Mouse (Mus musculus) spleen, adult 12 weeks (tissue): ENCODE data around the gene Tnfrsf11a.
A peak's percentile ranks its signal among the peaks of the same experiment; 100 is the strongest.
"Not testable (repeated sequence)": the region's sequence is repeated elsewhere in the genome, so short reads cannot be mapped to it uniquely, and the experiment has no call there.

ENCODE experiments used
- DNase-seq: peaks from one replicate; pipeline ENCODE4 v3.0.0; 2022; ENCODE audit warnings: low spot score

Gene Tnfrsf11a

GRCm38 (mm10) chr1:105780457-105781364, at the start of gene Tnfrsf11a:
Gene Tnfrsf11a, plus strand, starts transcription at chr1:105780718.
- DNase-seq: peak; percentile 14

DNA sequence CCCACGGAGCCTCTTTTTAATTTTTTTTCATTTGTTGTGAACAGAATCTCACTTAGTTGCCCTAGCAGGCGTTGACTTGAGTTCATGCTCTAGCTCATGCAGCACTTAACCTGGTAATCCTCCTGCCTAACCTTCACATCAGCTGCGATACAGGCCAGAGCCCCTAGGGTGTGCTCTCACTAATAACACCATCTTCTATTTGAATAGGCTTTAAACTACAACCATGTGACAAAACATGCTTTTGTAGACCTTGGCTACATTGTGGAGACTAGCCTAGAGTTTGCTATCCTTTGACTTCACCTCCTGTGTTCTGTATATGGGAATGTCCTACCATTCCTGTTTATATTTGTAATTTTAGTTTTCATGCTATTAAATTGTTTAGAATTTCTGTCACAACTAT, 45.2 kb upstream of the Tnfrsf11a start:
- DNase-seq: no peak

- DNase-seq: no peak
These were observed 42.2 kb upstream of the Tnfrsf11a start for GRCm38 (mm10) chr1:105738334-105738733.

DNA sequence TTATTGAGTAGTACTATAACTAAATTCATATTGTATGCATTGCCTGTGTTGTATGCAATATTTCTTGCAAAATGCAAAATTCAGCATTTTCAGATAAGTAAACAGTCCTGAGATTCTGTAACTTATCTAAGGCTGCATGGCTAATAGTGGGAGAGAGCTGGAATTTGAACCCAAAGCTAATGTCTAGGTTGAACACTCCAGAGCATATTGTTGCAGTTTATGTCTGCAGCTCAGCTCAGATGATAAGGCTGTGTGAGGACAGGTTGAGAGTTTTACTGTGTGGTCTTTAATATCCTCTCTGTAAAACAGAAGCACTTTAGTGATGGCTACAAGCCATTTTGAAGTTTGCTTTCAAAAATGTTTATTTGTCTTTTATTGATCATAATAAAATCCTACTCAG, 41.0 kb upstream of the Tnfrsf11a start:
- no peak for DNase-seq

DNA sequence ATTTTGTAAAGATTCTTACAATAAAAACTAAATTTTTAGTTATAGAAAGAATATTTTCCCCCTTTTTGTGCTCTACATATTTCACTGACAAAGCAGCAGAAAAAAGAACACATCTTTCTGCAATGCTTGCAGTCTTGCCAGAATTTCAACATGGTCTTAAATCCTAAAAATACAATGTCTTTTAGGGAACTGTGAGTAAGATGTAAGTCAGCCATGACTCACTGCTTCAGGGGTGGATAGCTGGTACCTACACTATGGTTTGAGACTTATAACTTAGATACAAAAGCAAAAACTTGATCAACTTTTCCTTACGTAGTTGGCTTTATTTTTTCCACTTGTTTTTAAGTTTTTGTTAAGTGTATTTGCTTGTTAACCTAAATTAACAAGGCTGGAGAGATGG, 38.0 kb upstream of the Tnfrsf11a start:
- no peak for DNase-seq

GRCm38 (mm10) chr1:105746444-105746843, 34.1 kb upstream of the Tnfrsf11a start:
- DNase-seq: no peak

DNA sequence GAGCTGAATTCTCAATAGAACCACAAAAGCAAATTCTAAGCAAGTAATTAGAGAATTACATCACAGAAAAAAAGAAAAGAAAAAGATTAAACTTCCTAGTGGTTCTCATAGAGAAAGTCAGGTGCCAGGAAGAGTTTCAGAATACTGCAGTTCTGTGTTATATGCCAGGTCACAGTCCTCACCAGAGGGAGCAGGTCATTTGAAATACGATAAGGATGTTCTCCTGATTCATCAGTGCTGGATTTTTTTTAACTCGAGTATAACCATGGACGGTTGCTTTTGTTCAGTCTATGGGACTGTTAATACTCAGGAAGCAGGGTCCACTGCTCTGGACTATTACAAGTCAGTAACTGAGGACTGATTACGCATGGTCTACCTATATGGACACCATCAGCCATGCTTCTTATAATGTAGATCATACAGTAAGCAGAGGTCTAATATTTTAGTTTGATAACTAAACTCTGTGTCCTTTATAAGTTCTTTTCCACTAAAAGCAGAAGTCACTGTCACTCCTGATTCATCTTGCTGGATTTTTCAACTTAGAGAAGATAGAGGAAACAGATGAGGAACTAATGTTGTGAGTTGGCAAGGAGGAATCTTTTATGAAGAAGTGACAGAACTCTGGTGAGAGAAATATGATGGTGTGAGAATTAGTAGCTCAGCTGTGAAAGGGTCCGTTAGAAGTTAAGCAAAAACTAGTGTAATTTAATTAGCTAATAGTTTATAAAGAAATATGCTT, 33.5 kb upstream of the Tnfrsf11a start:
- DNase-seq: no peak

DNA sequence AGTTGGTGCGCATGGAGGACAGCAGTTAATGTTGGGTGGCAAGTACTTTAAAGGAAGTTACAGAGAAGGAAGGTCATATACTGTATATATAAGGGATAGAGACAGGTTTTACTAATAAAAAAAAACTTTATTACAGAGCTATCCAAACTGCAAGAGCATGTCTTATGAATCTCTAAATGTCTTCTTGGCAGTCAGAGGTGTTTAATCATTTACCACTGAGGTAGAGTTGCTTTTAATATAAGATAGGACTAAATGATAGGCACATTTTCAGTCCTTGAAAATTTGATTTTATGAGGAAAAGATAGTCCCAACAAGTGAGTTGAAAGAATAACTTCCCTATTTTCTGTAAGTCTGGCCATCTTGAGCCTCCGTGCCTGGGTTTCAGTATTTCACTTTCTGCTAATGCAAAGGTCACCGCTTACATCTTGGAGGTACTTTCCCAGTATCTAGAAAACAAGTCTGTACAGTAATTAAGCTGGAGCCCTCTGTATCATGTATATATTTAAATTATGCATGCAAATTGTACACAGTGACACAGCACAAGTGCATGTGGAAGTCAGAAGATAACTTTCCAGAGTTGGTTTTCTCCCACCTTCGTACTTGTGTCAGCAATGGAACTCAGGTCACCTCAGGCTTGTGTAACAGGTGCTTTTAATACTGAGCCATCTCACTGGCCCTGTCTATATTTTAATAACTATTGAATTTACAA, 32.3 kb upstream of the Tnfrsf11a start:
- no peak for DNase-seq

DNA sequence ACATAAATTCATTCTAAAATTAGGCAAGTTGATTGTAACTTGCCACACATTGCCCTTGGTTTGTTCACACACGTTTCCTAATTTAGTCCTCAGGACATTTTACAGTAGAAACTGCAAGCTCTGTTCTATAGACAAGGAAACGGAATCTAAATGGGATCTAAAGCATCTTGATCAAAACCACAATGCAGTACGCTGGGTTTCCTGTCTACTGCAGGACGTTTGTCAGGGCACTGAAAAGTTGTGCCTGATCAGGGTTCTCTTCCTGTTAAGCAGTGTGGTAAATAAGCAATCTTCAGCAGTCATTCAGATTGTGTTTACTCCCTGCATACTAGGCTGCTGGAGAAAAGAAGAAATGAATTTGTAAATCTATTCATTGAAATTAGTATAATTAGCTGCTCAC, 28.3 kb upstream of the Tnfrsf11a start:
- DNase-seq: no peak

DNA sequence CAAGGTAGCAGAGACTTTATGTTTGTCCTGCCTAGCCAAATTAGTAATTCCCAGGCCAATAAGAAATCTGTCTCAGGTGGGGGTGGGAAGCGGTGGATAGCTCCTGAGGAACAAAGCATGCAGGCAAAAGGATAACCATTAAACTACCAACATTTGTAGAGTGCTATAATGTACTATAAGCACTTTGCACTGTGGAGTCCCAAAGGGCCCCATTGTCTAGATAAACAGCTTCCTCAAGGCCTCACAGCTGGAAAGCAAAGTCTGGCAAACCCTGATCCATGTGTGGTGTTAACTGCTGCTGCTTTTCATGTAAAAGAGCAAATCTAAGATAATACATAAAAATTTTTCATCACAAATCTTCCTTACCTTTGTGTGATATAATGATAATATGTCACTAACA, 27.6 kb upstream of the Tnfrsf11a start:
- DNase-seq: no peak

GRCm38 (mm10) chr1:105758798-105759197, 21.7 kb upstream of the Tnfrsf11a start:
- DNase-seq: no peak

GRCm38 (mm10) chr1:105759422-105760165, 20.9 kb upstream of the Tnfrsf11a start:
- DNase-seq: no peak

GRCm38 (mm10) chr1:105765586-105765985, 14.9 kb upstream of the Tnfrsf11a start:
- DNase-seq: no peak

- DNase-seq: not testable (repeated sequence)
These were observed 14.4 kb upstream of the Tnfrsf11a start for GRCm38 (mm10) chr1:105766099-105766498.

- DNase-seq: no peak
These were observed 12.1 kb upstream of the Tnfrsf11a start for GRCm38 (mm10) chr1:105768397-105768796.

- no peak for DNase-seq
These were observed 9.8 kb upstream of the Tnfrsf11a start for GRCm38 (mm10) chr1:105770685-105771084.

- no peak for DNase-seq
These were observed 4.1 kb upstream of the Tnfrsf11a start for GRCm38 (mm10) chr1:105776426-105776825.

DNA sequence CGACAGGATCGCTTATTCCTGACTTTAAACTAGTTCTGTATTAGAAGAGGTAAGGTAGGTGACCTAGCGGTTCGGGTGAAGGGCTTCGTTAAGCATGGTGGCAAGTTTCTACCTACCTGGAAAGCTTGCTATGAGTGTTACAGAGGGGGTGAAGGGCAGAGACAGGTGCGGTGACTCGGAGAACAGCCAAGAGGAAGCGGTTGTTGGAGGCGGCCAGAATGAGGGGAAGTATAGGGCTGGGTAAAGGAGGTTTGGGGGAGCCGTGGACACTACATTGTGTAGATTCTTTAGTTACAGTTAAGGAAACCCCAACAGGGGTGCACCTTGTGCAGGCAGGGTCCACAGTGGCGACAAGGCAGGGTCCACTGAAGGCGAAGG, 450 bp upstream of the Tnfrsf11a start:
- DNase-seq: no peak

DNA sequence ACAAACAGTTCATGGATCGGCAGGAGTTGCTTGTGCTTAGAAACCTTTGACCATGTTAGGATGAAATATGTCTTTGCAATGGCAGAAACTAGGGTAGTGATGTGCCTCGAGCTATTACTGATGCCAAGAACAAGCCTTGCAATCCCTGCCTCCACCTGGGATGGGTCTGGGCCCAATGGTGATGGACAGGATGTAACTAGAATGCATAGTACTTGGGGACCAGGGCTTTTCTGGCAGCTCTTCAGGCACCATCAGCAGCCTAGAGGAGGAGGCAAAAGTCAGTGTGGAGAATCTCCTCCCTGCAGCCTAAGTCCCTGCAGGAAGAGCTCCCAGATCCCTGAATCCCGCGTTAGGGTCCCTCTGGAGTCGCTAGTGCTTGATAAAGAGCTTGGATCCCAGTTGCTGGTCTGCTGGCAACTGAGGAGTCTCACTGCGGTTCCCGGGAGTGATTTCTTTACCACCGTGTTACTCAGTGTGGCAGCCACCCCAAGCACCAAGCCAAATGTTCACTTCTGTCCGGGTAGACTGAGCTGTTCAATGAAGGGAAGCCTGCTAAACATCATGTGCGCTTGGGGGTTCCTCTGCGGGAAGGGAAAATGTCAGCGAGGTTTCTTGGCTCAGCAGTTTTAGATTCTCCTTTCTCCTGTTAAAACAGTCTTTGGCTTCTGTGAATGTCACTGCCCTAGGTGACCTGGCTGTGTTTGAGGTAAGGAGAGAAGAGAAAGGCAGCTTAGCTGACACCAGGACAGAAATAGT, 1.1 kb downstream of the Tnfrsf11a start:
- DNase-seq: no peak

- no peak for DNase-seq
These were observed 3.9 kb downstream of the Tnfrsf11a start for GRCm38 (mm10) chr1:105784257-105785016.
